Mouse (Mus musculus) T-helper 17 cell (primary cell): ENCODE measurements at regions not wholly inside any gene's neighbourhood (a gene's known extent, or its start where the extent isn't known, plus 50 kb on each side); places are given as distances from the start of the nearest gene placed in this dataset.

Experiments used
- in situ Hi-C, 2 experiments: fragments of 300-600 bp; cut with MboI, MseI; formaldehyde crosslinking; loops; 1 replicate in 1 of 2; 2 replicates in 1 of 2; pipeline ENCODE4 v1.15.1; 2025; ENCODE audit warnings: high pct_unique_total_duplicates in 2 of 2

GRCm38 (mm10) chr15:6934564-6934980 lies 59.8 kb upstream of the Osmr start:
- in situ Hi-C loops = no loop called here

DNA sequence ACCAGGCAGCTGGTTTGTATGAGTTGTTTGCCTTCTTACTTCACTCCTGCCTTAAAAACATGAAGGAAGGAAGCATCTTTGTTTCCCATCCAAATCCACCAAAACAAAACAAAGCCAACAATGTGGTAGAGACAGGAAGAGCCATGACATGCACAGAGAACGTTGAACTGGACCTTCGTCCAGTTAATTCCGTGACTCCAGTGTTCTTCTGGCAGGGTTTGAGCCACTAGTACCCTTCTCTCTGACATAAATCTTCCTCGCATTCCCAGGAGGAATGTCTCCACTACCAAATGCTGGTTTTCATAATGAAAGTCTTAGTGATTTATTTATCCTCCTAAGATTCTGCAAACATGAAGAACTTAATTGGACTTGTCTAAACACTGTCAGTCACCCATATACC lies 66.7 kb upstream of the Osmr start:
- in situ Hi-C loops = no loop called here

GRCm38 (mm10) chr15:6949236-6949635 lies 74.5 kb upstream of the Osmr start:
- in situ Hi-C loops = no loop called here

GRCm38 (mm10) chr15:6949686-6950085 lies 74.9 kb upstream of the Osmr start:
- in situ Hi-C loops = no loop called here

GRCm38 (mm10) chr15:6950503-6950902 lies 75.7 kb upstream of the Osmr start:
- in situ Hi-C loops = no loop called here

DNA sequence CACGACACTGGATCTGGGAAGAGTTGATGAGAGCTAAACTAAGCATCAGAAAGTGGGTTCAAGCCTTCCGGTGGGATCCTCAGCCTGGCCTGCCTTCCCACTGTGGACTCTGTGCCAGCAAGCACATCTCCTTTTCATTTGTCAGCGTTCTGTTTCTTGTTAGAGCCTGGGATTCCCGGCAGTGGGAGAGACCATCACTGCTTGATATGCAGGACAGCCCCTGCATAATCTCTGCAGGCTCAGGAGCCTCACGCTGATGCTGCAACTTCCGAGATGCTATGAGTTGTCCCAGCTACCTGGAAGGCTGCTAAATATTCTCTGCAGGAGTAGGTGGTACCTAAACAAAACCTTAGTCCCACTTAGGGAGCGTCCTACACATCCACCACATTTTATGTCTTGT lies 78.8 kb upstream of the Osmr start:
- in situ Hi-C loops = no loop called here

DNA sequence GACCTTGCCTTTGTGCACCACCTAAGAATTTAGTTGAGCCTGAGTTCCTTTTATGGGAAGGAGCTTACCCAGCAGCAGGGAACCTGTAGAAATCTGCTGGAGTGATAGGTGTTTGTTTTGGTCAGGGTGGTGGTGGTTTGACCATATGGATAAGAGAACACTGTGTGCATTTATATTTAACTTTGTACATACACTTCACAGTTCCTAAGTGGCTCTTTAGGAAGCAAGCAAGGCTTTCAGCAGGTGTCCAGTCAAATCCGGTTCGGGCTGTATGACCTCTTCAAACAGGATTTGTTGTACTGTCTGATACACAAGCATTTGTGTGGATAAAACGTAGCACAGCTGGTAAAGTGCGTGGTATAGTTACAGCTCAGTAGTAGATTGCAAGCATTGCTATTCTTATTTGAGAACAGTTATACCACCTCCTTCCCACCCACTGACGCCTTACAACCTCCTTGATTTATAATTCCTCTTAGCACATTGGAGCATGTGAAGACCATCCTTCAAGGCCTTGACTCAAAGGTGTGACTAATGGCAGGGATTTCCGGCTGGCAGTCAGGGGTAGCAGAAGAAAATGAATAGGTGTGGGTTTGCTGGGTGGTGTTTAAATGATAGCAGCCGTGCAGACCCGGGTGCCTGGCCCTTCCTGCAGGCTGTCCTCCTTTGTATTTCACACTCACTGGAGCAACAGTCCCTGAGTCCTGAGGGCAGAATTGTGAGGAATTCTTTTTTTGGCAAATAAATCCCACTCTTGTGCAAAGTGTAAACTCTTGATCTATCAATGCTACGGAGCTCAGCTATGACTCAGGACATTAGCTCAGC lies 79.4 kb upstream of the Osmr start:
- in situ Hi-C loops = no loop called here

DNA sequence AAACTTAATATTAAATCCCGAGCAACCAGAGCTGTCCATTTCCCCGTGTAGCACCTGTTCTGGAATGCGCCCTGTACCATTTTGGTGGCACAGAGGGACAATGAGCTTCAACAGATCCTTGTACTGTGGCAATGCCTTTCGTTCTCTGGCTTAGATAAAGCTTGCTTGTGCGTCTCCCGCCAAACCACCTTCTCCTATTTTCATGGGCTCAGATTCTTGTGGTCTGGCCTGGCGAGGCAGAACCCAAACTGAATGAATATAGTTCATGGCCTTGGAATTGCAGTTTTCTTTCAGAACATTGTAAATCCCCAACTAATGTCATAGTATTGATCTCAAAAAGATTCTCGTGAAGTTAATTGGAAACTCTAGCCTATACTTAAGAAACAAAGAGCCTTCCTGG lies 85.1 kb upstream of the Osmr start:
- in situ Hi-C loops = no loop called here

DNA sequence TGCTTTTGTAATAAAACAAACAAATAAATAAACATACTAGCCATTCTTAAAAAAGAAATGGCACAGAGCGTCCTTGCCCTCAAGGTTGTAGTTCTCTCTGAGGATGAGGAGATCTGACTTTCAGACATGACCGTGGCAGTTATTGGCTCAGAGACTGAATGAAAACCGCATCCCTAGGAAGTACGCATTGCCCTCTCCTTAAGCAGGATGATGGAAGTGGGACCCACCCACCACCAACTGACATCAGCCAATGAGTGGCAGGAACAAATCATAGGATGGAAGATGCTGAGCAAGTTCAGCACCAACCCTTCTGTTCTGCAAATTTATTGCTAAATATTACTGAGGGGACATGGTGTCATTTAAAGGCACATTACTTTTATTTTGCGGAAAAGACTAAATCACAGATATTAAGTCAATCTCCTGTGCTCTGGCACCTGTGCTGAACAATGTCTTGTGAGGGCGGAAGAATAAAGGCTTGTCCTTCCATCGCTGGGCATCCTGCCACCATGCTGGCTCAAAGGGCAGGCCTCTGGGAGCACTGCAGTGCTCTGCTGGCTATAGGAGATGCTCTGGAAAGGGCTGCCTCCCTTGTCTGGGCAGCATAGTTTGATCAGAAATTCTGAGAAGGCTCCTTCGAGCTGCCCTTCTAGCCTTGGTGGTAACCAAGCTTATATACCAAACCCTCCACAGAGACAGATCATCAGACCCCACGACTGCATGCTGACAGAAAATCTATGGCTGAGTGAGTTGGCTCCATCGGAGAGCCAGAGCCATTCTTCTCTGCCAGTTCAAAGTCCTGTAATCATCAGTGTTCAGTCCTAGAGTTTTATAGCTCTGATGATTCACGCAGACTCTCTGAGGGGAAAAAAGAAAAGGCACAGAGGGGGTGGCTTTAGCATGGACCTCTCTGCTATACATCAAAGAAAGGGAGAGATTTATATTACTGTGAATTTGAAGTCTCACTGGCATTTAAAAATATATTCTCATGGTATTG lies 86.3 kb upstream of the Osmr start:
- in situ Hi-C loops = no loop called here

DNA sequence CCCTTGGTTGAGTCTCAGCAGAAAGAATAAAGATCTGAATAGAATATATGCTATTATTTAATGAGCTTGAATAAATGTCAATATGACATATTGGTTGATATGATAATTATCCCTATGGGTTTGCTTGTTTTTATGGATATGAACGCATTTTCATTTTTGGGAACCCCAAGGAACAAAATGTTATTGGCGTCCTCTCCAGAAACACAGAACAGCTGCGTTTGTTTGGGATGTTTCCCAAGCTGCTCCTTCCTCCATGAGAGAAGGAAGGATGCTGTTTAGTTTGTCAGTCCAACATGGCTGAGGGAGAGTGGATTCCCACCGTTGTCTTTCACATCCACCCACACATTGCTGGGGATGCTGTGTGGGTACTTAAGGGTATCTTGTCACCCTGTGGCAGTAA lies 89.9 kb upstream of the Osmr start:
- in situ Hi-C loops = no loop called here

DNA sequence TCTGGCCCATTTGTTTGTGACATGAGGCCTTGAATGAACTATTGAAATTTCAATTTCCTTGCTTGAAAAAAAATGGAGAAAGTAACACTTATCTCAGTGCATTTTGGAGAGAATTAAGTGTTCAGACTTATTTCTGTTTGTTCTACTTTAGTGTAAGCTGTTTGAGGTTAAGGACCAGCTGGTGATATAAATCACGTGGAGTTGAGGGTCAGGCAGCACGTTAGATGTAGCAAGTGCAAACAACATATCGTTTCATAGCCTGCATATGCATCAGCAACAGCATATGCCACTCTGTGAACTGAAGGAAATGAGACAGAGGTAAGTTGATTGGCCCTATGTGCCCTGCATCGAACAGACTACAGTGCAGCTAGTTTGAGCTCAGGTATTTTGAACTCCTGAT lies 90.7 kb upstream of the Osmr start:
- in situ Hi-C loops = no loop called here

GRCm38 (mm10) chr15:6974410-6974809 lies 99.6 kb upstream of the Osmr start:
- in situ Hi-C loops = no loop called here

- in situ Hi-C loops = no loop called here
Measured at GRCm38 (mm10) chr15:6981430-6981829, 106.7 kb upstream of the Osmr start.

DNA sequence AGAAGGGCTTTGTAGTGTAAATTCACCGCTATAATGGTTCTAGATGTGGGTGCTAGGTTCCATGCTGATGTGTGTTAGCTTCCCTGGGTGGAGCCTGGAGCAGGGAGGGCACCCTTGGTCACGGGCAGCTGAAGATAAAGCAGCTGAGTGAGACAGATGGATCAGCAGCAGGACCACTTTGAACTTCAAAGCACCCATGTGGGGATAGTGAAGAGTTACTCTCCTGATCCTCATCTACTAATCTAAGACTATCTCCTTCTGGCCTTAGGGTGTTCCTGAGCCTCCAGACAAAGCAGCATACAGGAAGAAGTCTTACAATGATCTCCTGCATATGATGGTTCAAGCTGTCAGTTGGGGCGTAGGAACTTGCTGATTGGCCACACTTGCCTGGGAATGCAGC lies 107.1 kb upstream of the Lifr start:
- in situ Hi-C loops = no loop called here

- in situ Hi-C loops = loop anchor here in 1 of 2 experiments (5.0 kb wide), 1 partner anchor 71 kb away; no protein-coding TSS in a partner anchor
Measured at GRCm38 (mm10) chr15:6988187-6988586, 102.2 kb upstream of the Lifr start.

DNA sequence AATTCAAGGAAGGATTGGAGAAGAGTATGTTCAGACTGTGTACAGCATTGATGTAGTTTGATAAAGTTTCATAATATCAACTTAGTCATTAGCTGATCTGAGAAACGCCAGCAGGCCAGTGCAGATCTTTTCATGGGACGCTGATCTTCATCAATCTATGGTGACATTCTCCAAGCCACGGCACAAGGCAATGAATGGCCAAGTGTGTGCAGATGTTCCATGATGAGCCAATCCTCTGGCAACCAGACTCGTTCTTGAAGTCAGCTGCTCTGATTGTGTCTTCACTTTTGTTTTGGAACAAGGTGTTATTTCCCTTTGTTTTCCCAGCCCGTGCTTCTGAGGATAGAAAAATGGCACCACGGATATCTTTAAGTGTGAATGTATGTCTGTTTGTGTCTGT lies 101.3 kb upstream of the Lifr start:
- in situ Hi-C loops = loop anchor here in 1 of 2 experiments (5.0 kb wide), 1 partner anchor 72 kb away; no protein-coding TSS in a partner anchor

DNA sequence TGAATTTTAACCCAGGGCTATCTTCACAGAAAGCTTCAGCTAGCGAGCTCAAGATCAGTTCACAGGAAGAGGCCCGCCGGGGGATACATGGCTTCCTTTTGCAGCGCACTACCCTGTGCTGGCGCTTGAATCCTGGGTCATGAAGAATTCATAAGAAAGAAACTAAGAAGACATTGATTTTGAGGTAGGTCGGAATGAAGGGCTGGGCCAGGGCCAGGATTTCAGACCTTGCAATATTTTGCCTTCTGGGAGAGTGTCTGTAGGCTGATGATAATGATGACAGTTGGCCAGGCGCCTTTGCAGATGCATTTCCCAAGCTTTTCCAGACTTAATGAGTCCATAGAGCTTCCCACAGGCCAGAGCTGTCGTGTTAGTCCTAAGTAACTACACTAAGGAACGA lies 97.2 kb upstream of the Lifr start:
- in situ Hi-C loops = no loop called here

- in situ Hi-C loops = no loop called here
Measured at GRCm38 (mm10) chr15:6995246-6995645, 95.2 kb upstream of the Lifr start.

- in situ Hi-C loops = no loop called here
Measured at GRCm38 (mm10) chr15:6997871-6998270, 92.5 kb upstream of the Lifr start.

- in situ Hi-C loops = no loop called here
Measured at GRCm38 (mm10) chr15:6998576-6999070, 91.8 kb upstream of the Lifr start.

DNA sequence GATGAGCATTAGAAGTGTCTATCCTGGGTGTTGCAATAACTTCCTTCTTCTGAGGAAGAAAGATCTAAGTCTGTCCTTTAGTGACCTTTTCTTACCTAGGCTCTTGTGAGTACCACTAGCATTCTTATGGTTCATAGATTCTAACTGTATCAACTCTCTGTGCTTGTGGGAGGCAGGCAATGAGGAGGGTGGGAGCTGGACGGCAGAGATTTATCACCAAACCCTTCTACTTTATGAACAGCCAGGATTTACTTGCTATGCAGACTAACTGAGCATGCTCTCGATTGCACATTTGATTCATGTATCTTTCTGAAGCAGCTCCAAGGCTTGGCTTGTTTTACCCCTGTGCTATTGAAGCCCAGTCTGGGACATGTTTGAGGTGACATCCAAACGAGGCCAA lies 90.7 kb upstream of the Lifr start:
- in situ Hi-C loops = no loop called here

- in situ Hi-C loops = no loop called here
Measured at GRCm38 (mm10) chr15:7002226-7002625, 88.2 kb upstream of the Lifr start.
